Mouse (Mus musculus) adrenal gland, postnatal 10 days (tissue): ENCODE measurements around the gene Slc22a15. TPM values are rescaled to one million over a fixed set of nuclear protein-coding genes. Genes with fewer than 3 reads are reported as not detected.
"Not testable (repeated sequence)": the region's sequence is repeated elsewhere in the genome, so short reads cannot be mapped to it uniquely, and the experiment has no call there.

Experiments used
- DNase-seq: peaks from one replicate; pipeline ENCODE4 v3.0.0; 2021; ENCODE audit warnings: mixed read lengths
- total RNA-seq, 2 experiments: library from RNA; stranded (reverse); gene quantifications; 2 replicates each; pipeline ENCODE4 v1.2.3; 2021

Gene Slc22a15
- total RNA-seq, 2 experiments from 2014 or later, result 6.4 to 7.6 TPM

GRCm38 (mm10) chr3:101867001-101867421 lies 57.2 kb downstream of the Slc22a15 start:
- DNase-seq, result no peak

DNA sequence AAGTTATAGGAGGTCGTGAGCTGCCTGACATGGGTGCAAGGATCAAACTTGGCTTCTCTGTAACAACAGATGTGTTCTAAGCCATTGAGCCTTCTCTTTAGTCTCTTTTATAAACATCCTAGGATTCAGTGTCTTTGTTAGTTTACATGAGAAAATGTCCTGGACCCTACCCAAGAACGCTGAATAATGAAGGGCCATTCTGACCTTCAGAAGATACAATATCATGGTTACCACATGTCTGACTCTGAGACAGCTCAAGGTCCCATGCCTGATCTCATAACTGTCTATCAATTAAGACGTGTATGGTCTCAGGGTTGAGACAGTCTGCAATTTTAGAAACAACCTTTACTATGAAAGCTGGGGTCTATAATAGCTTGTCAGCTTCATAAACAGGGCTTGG lies 62.4 kb downstream of the Slc22a15 start:
- DNase-seq, result peak; percentile 20

GRCm38 (mm10) chr3:101860151-101860550 lies 64.1 kb downstream of the Slc22a15 start:
- DNase-seq, result no peak

- DNase-seq, result no peak
These were observed 64.5 kb downstream of the Slc22a15 start for GRCm38 (mm10) chr3:101859740-101860139.

- DNase-seq, result no peak
These were observed 70.2 kb downstream of the Slc22a15 start for GRCm38 (mm10) chr3:101854075-101854474.

DNA sequence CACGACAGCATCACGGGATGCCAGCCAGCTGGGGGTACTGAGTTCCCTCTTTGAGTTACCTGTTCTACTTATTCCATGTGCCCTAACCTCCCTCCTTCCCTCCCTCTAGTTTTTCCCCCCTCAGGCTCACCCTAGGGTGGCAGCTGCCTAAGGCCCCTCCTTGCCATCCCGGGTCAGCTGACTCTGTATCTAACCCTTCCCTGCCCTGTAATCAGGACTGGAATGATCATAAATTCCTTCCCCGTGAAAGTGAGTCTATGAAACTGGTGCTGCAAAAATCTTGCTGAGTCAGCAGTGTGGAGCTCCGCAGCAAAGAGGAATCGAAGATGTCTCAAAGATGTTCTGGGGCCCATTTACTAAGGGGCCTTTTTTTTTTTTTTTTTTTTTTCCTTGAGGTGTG lies 72.9 kb downstream of the Slc22a15 start:
- DNase-seq, result no peak

- no peak for DNase-seq
These were observed 75.4 kb downstream of the Slc22a15 start, which contains the start of gene Mab21l3 for GRCm38 (mm10) chr3:101848816-101849215. Gene Mab21l3 (minus strand): TSS chr3:101848959.

DNA sequence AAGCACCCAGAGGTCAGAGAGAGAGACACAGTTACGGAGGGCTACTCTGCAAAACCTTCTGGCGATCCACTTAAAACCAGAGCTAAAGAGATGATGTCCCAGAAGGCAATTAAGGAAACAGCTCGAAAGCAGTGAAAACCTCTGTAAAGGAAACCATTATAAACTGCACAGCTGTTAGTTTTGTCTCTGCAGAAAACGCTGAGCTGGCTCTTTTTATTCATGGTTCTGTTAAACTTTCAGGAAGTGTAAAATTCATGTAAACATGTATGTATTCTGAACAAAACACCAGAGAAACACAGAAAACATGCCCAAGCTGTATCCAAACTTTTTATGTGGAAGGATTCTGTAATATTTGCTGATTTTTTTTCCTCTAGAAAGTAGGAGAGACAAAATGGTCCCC lies 78.2 kb downstream of the Slc22a15 start:
- no peak for DNase-seq

- no peak for DNase-seq
These were observed 81.7 kb downstream of the Slc22a15 start for GRCm38 (mm10) chr3:101842372-101843094.

GRCm38 (mm10) chr3:101839327-101839726 lies 84.9 kb downstream of the Slc22a15 start:
- DNase-seq, result no peak

DNA sequence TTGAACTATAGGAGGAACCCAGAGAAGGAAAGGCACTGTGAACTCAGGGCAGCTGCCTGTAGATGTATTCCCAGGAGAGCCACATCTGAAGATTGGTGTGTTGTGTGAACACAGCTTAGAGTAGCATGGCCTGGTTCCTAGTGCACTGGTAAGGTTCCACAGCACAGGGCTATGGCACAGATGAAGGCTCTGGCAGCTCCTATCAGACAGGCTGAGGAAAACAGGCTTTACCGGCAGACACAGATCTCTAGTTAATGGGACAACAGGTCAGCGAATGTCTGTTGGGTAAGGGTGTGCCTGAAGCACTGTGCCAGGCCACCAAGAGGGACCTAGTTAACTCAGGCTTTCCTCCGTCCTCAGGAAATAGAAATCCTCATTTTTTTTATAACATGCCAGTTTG lies 87.3 kb downstream of the Slc22a15 start:
- DNase-seq, result no peak

DNA sequence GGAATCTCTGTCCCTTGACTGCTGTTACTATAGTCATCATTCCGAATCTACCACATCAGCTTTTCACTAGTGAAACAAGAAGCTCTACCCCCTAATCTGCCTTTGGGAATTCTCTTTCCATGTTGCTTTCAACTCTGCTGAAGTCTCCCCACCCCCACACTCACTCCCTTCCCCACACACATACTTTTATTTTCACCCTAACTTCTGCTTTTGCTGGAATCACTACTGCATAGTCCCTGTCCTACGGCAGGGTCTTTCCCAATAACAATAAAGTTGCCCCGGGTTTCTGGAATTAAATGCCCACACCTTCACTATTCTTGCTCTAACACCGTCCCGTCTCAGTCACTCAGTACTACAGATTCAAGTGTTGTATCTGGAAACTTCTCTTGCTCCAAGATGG lies 87.7 kb downstream of the Slc22a15 start:
- DNase-seq, result no peak

GRCm38 (mm10) chr3:101836045-101836444 lies 88.2 kb downstream of the Slc22a15 start:
- peak; percentile 83 for DNase-seq

DNA sequence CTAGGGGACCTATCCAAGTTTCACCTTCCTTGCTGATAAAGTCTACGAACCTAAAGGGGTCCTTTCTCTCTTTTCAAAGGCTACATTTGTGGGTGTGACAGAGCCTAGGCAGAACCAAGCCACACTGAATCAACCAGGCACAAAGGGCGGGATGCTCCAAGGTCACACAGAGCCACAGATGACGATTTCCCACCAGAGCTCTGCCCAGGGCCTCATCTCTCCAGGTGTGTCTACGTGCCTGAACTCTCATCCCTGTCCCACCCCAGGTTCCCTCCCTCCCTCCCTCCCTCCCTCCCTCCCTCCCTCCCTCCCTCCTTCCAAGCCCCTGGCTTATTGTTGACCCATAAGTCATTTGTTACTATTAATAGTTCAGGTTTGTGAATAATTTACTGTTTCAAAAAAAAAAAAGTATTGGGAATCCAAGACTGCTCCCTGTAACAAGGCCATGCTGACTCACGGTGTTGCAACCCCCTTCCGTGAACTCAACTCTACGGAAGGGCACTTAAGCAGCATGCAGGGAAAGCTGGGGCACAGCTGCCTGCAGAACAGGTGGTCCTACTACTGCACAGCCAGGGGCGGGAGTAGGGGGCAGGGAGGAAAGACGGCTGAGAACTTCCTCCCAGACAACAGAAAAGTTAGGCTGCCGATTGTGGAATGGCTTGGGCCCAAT lies 92.9 kb downstream of the Slc22a15 start:
- peak; percentile 70 for DNase-seq

DNA sequence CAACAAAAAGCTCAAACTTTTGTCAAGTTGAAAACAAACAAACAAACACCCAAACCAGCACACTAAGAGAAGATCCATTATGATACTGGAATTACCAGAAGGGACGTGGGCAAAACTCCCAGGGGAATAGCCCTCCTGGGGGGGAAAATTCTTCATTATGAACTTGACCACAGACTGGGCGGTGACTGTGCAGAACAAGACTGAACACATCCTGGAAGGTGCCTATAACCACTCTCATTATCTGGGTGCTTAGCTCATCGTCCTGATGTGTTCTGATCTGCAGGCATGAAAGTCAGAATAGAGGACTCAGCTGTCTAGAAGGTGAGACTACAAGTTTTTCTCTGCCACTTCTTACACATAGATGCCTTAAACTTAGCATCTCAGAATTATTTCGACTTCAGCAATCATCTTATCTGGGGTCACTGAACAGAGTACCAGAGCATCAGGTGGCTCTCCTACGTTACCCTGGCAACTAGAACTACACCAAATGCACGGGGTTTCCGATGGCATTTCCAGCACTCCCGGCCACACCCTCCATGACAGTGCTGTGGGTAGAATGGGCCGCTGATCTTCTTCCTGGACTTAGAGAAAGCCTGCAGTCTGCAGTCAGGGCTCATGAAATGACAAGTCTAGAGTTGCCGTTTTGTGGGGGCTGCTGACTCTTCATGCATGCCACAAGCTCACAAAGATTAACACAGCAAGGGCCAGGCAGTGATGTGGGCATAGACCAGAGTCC lies 94.2 kb downstream of the Slc22a15 start:
- no peak for DNase-seq

GRCm38 (mm10) chr3:101828595-101828994 lies 95.7 kb downstream of the Slc22a15 start:
- no peak for DNase-seq

DNA sequence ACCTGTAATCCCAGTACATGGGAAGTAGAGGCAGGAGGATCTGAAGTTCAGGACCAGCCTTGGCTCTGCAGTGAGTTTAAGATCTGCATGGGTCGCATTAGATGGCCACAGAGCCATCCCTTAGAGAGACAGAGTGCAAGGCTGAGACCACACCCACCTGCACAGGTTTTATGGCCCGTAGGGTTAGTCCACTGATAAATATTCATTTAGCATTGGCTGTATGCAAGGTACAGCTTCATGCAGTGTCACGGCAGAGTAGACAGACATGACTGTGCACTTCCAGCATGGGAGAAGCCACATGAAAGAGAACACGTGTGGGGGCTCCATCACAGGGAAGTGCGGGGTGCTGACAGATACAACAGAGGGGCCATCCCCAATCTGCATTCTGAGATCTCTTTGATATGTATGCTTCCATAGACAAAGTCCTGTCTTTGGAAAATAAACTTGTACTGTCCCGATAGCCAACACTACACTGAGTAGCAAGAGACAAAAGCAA lies 97.0 kb downstream of the Slc22a15 start:
- DNase-seq, result no peak

GRCm38 (mm10) chr3:101824338-101824737 lies 99.9 kb downstream of the Slc22a15 start:
- DNase-seq, result no peak

GRCm38 (mm10) chr3:101822052-101822451 lies 102.2 kb downstream of the Slc22a15 start:
- no peak for DNase-seq

- not testable (repeated sequence) for DNase-seq
These were observed 103.5 kb downstream of the Slc22a15 start for GRCm38 (mm10) chr3:101820708-101821107.

DNA sequence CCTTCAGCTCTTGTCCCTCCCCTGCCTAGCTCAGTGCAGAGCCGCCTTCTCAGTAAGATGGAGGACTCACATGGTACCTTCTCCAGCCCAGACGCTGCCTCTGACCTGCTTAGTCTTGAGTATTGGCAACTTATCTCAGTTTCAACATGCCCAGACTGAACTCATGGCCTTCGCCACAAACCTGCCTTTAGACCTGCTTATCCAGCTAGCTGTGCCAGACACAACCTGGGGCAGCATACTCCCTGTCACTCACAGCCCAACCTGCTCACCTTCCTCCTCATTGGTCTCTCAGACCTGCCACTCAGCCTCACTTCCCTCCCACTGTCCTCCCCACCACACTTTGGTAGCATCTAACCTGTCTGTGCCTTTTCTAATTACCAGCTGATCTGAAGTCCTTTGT lies 108.2 kb downstream of the Slc22a15 start:
- no peak for DNase-seq

DNA sequence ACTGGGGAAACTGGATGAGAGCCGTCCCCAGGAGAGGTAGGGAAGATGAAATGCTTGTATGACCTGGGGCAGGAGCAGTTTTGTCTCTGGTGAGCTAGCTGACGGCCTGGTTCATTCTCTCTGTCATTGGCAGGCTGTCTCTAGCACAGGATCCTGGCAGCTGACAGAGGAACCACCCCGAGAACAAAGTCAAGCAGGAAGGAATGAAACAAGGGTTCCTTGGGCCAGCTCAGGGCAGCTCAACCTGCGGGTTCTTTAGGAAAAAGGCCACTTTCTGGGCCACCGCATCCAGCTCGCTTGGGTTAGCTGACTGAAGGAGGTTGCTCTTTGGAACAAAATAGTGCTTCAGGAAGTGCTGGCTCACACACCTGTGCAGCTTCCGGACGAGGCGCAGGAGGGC lies 109.5 kb downstream of the Slc22a15 start:
- DNase-seq, result no peak
